Mouse (Mus musculus) left cerebral cortex, adult 2 months (tissue): ENCODE measurements around the gene Ikbip. TPM values are rescaled to one million over a fixed set of nuclear protein-coding genes. Genes with fewer than 3 reads are reported as not detected.
A peak's percentile ranks its signal among the peaks of the same experiment; 100 is the strongest.

Experiments used
- DNase-seq, 2 experiments: peaks; one replicate each; pipeline ENCODE4 v3.0.0; 2021 to 2022; ENCODE audit warnings: low spot score in 2 of 2, mixed read lengths in 1 of 2; ENCODE audit errors: extremely low spot score in 1 of 2
- H3K27ac ChIP-seq: fragments of 200-600 bp; 2 replicates; pipeline ENCODE4 v1.8.1; 2022
- H3K4me3 ChIP-seq: fragments of 200-600 bp; 2 replicates; pipeline ENCODE4 v1.8.1; 2022
- CTCF ChIP-seq: fragments of 200-600 bp; IDR thresholded peaks from 2 replicates; pipeline ENCODE4 v1.8.1; 2022; ENCODE audit warnings: antibody characterized with exemption, mild to moderate bottlenecking, moderate library complexity
- intact Hi-C: fragments of 180-260 bp; cut with DNase I; formaldehyde crosslinking; loops from one replicate; pipeline ENCODE4 v1.15.1; 2025
- total RNA-seq, 2 experiments: library from RNA; stranded (reverse); gene quantifications; 2 replicates each; pipeline ENCODE4 v1.2.3; 2021

The Ikbip gene
- total RNA-seq, 2 experiments from 2014 or later = 11.3 to 13.8 TPM

DNA sequence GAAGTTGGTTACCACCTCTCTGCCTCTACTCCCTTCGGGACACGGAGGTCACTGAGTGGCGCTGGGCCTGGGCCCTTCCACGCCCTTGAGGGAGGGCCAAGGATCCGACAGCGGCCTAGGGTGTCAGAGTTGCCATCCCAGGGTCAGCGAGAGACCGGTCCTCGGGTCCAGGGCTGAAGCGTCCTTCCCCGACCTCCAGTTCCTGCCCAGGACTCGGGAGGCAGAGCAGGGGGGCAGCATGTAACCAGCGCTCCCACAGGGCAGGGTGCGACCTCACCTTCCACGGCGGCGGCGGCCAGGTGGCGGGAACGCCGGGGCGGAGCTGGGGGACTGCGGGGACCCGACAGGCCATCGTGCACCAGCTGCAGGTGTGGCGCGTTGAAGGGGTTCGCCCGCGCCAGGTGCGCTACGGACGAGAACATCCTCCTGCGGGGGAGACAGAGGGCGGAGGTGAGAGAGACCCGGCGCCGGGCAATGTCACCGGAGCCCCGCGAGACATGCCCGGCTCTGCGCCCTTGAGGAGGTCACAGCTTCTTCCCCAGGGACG is 40.6 kb downstream of the Ikbip start:
- peak overlapping the region; percentile 96 for H3K4me3 ChIP-seq
- intact Hi-C loops = loop anchor here (5.0 kb wide), 1 partner anchor 41 kb away; the partner anchor contains the start of genes Apaf1 and Ikbip
- peak overlapping the region; percentile 100 for H3K27ac ChIP-seq
- TF ChIP-seq CTCF = no peak
- DNase-seq = peak in 1 of 2 experiments; percentile 20

GRCm38 (mm10) chr10:91123828-91124822 is 41.4 kb downstream of the Ikbip start, which contains the start of gene Slc25a3:
Slc25a3 (minus strand) TSS chr10:91124059.
- DNase-seq = peak; percentile 98 to 99
- intact Hi-C loops = loop anchor here (5.0 kb wide), 1 partner anchor 42 kb away; the partner anchor contains the start of genes Apaf1 and Ikbip
- Histone ChIP-seq H3K27ac (peak within 1 kb of the TSS; percentile 100), H3K4me3 (peak within 1 kb of the TSS; percentile 96)
- TF ChIP-seq CTCF = no peak

DNA sequence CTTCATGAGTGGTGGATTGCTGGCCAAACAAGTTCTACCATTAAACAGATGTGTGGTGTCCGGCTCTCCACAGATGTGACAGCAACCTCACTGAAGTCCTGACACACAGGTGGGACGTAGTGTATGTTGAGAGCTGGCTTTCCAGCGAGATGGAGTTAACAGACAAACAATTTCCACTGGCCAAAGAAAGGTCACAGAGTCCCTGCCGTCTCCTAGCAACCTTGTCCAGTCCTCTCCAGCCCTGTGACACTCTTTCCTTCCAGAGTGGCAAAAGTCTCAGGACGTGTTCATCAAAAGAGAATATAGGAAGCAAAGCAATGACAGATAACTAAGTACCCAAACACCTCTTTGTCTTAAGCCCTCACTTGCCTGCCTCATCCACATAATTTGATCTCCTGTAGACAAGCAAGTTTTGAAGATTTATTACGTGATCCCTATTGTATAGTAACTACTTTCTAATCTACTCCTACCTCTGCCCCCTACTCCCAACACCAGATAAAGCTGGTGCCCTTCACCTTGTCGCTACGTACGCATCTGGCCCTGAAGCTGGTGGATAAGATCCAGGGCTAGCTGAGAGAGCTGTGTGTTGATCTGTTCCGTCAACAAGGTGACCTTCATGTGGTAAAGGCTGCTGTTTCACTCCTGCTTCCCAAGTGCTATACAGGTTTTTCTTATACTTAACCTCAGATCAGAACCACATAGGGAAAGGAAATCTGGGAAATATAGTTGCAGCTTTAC is 44.0 kb downstream of the Ikbip start:
- intact Hi-C loops = no loop called here
- no peak overlapping the region for H3K27ac ChIP-seq
- no peak overlapping the region for H3K4me3 ChIP-seq
- no peak for TF ChIP-seq CTCF
- no peak for DNase-seq

GRCm38 (mm10) chr10:91127395-91127794 is 44.7 kb downstream of the Ikbip start:
- DNase-seq = no peak
- no peak overlapping the region for H3K27ac ChIP-seq
- intact Hi-C loops = no loop called here
- H3K4me3 ChIP-seq = no peak overlapping the region
- no peak for TF ChIP-seq CTCF

GRCm38 (mm10) chr10:91128551-91129160 is 45.9 kb downstream of the Ikbip start:
- DNase-seq = no peak
- Histone ChIP-seq H3K4me3 (no peak overlapping the region), H3K27ac (no peak overlapping the region)
- TF ChIP-seq CTCF = no peak
- intact Hi-C loops = no loop called here

GRCm38 (mm10) chr10:91130792-91131191 is 48.1 kb downstream of the Ikbip start:
- no peak for TF ChIP-seq CTCF
- no peak for DNase-seq
- Histone ChIP-seq H3K27ac (no peak overlapping the region), H3K4me3 (no peak overlapping the region)
- intact Hi-C loops = no loop called here

- Histone ChIP-seq H3K27ac (no peak overlapping the region), H3K4me3 (no peak overlapping the region)
- TF ChIP-seq CTCF = no peak
- no peak for DNase-seq
- intact Hi-C loops = no loop called here
Measured at GRCm38 (mm10) chr10:91131565-91131964, 48.8 kb downstream of the Ikbip start.

GRCm38 (mm10) chr10:91135302-91135972 is 52.7 kb downstream of the Ikbip start:
- no peak overlapping the region for H3K4me3 ChIP-seq
- H3K27ac ChIP-seq = 0 out of 2 replicates have a peak overlapping the region, but pooled peaks have one; percentile 32
- intact Hi-C loops = no loop called here
- TF ChIP-seq CTCF = no peak
- no peak for DNase-seq

GRCm38 (mm10) chr10:91137400-91137799 is 54.7 kb downstream of the Ikbip start:
- no peak for TF ChIP-seq CTCF
- Histone ChIP-seq H3K4me3 (no peak overlapping the region), H3K27ac (no peak overlapping the region)
- intact Hi-C loops = no loop called here
- no peak for DNase-seq

GRCm38 (mm10) chr10:91138317-91138716 is 55.6 kb downstream of the Ikbip start:
- intact Hi-C loops = no loop called here
- no peak for DNase-seq
- no peak overlapping the region for H3K4me3 ChIP-seq

More at GRCm38 (mm10) chr10:91138317-91138716, 55.6 kb downstream of the Ikbip start:
- no peak for TF ChIP-seq CTCF
- no peak overlapping the region for H3K27ac ChIP-seq
